Mouse (Mus musculus): Measurements from ENCODE around the gene Tspo.

DNA sequence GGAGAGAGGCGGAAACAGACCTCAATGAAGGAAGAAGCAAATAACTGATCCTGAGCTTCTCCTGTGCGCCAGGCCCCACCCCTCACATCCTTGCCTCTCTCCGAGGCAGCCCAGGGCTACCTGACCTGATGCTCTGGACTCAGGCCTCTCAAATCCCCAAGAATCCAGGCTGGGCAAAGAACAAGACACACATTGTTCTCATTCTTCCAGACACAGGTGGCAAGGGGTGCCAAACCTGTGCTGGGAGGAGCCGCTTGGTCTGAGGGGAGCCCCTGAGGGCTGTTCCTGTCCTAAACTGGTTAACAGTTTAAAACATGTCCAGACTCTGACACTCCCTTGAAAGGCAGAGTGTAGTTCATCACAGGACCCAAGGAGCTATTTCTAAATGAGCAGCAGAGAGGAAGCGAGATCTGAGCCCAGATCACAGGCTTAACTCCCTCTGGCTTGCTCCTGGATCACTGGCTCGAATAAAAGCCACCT, 21.4 kb downstream of the Tspo start:
- TF ChIP-seq CTCF (conservative IDR thresholded peaks at IDR 0.05; ENCODE audit: low read length) (no peak), POU5F1 (IDR thresholded peaks at IDR 0.05; ENCODE audit: borderline replicate concordance, low read length) (no peak)
